Mouse (Mus musculus) midbrain, embryonic 14.5 days (tissue): ENCODE data around the gene Pdpk1. TPM values are rescaled to one million over a fixed set of nuclear protein-coding genes. Genes with fewer than 3 reads are reported as not detected.

Source experiments
- ATAC-seq: fragments of 200-750 bp; cut with Nextera tagmentation; 2 replicates; pipeline ENCODE4 v1.8.0; 2017; ENCODE audit warnings: moderate number of reproducible peaks, moderate library complexity; ENCODE audit not compliant: low FRiP score, low TSS enrichment
- DNase-seq: peaks from one replicate; pipeline ENCODE4 v3.0.0-alpha.2; 2015
- H3K27ac ChIP-seq: fragments of 300-500 bp; sonication (generic); replicated peaks from 2 replicates; pipeline ENCODE4 v1.5.1; 2014; ENCODE audit warnings: mild to moderate bottlenecking, low read depth, low read length, moderate library complexity
- H3K27me3 ChIP-seq: fragments of 300-500 bp; sonication (generic); 2 replicates; pipeline ENCODE4 v1.6.1; 2014; ENCODE audit warnings: low read length, control low read depth, mixed read lengths; ENCODE audit not compliant: control insufficient read depth, insufficient read depth
- H3K36me3 ChIP-seq: fragments of 300-500 bp; sonication (generic); 2 replicates; pipeline ENCODE4 v1.6.1; 2014; ENCODE audit warnings: low read length, control low read depth; ENCODE audit not compliant: control insufficient read depth, insufficient read depth
- H3K4me1 ChIP-seq: fragments of 300-500 bp; sonication (generic); 2 replicates; pipeline ENCODE4 v1.6.1; 2014; ENCODE audit warnings: mild to moderate bottlenecking, antibody characterized with exemption, low read length, control low read depth; ENCODE audit not compliant: control insufficient read depth, insufficient read depth
- H3K4me2 ChIP-seq: fragments of 300-500 bp; sonication (generic); 2 replicates; pipeline ENCODE4 v1.6.1; 2014; ENCODE audit warnings: mild to moderate bottlenecking, low read length, moderate library complexity
- H3K4me3 ChIP-seq: fragments of 300-500 bp; sonication (generic); replicated peaks from 2 replicates; pipeline ENCODE4 v1.5.1; 2014; ENCODE audit warnings: low read depth, low read length
- H3K9ac ChIP-seq: fragments of 300-500 bp; sonication (generic); replicated peaks from 2 replicates; pipeline ENCODE4 v1.6.1; 2014; ENCODE audit warnings: mild to moderate bottlenecking, low read length, moderate library complexity
- H3K9me3 ChIP-seq: fragments of 300-500 bp; sonication (generic); 2 replicates; pipeline ENCODE4 v1.6.1; 2016; ENCODE audit warnings: low read length, control low read depth, mixed read lengths; ENCODE audit not compliant: control insufficient read depth
- WGBS: fragments of 180-500 bp; shearing (Covaris S2); extraction: QIAGEN DNeasy Blood & Tissue Kit; methylation state at CpG from one replicate; pipeline ENCODE4 v1.1.7; 2014; 5-methylcytosine and 5-hydroxymethylcytosine counted together
- polyA plus RNA-seq: library from polyadenylated mRNA; unstranded; fragments of >200 nt; fragmentation: Nextera tagmentation; extraction: Ambion mirVana; gene quantifications from 2 replicates; pipeline ENCODE4 v1.2.1, GENCODE M21; 2014

Pdpk1 gene
- polyA plus RNA-seq, 1 experiment from 2014 or later = 74.3 TPM

DNA sequence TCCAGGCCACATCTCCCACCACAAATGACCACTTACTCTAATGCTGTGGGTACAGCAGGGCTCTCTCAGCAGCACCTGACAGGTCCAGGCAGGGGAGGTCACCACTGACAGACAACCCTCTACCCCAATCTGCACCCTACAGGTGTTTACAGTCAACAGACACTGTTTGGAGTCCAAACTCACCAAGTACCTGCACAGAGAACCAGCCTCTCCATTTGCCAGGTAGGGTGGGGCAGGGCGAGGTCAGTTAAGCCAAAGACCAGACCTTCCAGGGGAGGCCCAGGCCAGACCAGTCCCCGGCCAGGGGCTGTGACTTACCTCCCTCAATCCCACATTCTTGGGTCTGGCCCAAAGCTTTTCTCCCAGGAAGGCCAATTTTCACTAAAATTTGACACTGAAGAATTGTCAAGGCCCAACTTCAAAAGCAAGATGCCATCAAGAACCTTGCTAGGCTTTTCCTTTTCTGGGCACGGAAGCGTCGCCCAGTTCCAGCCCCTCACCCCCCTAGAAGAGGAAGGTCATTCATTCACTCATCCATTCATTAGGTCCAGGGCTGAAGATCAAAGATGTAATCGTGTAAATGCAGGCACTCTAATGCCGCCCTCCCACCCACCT is 17.3 kb upstream of the Pdpk1 start:
- peak overlapping the region; percentile 91 for H3K4me3 ChIP-seq
- H3K27ac ChIP-seq = peak overlapping the region; percentile 98
- peaks cover 13% of the 10 kb centered on the region for H3K36me3 ChIP-seq
- DNase-seq (no peak), ATAC-seq (no peak)
- WGBS = 62% methylated on average over 7 of the region's 7 CpGs
- H3K9me3 ChIP-seq = no peaks in the 10 kb centered on the region
- no peaks in the 10 kb centered on the region for H3K27me3 ChIP-seq
- peak overlapping the region; percentile 88 for H3K4me2 ChIP-seq
- peak overlapping the region; percentile 88 for H3K9ac ChIP-seq
- peaks cover 18% of the 10 kb centered on the region for H3K4me1 ChIP-seq

DNA sequence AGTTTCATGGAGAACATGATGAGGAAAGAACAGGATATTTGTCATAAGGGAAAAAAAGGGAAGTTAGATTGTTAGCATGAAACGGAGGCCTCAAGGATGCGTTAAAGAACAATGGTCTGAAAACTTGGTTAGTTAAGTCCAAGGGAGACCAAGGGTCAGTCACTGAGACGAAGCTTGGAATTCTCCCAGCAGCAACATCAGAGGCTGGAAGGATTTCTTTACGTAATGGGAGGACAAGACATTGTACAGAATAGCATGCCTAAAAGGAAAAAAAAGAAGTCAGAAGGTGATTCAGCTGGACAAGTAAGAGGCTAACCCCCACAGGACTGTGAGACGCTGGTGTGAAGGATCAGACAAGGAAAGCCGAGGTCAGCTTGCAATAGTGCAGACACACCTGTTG is 16.4 kb upstream of the Pdpk1 start:
- H3K4me2 ChIP-seq = peak overlapping the region; percentile 88; the same call in 1 of the 2 replicates
- 92% methylated on average over 6 of the region's 6 CpGs for WGBS
- ATAC-seq (no peak), DNase-seq (no peak)
- H3K4me1 ChIP-seq = peaks cover 25% of the 10 kb centered on the region
- H3K9ac ChIP-seq = no peak overlapping the region
- H3K27ac ChIP-seq = no peak overlapping the region
- H3K4me3 ChIP-seq = no peak overlapping the region
- H3K9me3 ChIP-seq = no peaks in the 10 kb centered on the region
- no peaks in the 10 kb centered on the region for H3K27me3 ChIP-seq
- H3K36me3 ChIP-seq = peaks cover 13% of the 10 kb centered on the region

DNA sequence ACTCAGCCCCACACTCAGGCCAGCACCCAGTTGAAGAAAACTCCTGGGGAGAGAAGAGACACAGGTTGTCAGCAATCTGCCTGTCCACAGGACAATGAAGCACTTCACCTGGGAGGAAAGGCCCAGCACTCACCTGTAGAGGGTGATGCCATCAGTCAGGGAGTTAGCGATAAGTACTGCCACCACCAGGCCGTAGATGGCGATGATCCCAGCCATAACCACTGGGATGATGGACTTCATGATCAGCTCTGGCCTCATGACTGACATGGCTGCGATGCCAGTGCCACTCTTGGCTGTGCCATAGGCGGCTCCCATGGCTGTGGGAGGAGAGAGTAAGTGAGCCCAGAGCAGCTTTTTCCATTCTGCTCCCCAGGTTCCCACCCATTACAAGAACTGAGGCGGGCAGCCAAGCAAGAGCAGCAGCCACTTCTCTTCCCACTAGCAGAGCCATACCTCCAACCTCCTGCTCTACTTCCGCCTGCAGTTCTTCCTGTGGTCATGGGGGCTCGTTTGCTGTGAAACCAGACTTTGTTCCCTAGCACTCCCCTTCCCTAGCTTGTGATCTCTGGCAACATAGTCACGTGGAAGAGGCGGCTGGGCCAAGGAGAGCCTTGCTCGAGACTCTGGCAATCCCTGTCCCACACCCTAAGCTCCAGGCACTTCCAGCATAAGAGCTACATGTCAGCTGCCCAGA is 14.0 kb upstream of the Pdpk1 start:
- 78% methylated on average over 11 of the region's 11 CpGs for WGBS
- peaks cover 19% of the 10 kb centered on the region for H3K4me1 ChIP-seq

DNA sequence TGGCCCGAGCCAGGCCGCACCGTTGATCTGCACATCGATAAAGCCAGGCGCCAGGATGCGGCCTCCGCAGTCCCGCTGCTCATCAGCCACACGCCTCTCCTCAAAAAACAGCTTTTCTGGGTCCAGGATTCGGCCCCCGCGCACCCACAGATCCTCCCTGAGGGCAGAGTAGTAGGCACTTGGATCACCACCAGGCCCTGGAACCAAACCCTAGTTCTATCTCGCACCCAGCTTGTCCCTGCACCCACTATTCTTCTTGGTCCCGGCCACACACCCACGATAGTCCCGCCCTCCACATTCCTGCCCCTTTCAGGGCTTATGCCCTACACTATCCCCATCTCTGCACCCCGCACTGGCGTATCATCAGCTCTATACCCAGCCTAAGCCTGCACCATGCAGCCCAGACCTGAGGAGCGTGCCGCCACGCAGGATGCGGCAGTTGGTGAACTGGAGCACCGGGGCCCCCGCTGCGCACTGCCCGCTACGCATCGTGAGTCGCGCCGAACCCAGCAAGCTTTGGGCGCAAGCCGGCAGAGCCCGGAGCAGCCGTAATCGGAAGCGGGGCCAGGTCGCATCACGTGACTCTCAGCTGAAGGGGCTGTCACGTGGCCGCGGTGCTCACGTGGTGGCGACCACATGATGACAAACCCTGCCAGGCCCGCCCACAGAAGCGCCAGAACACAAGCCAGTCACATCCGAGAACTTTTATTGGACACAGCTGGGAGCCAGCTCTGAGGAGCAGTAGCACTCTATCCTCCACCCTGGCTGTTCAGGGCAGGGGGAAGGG is 12.6 kb upstream of the Pdpk1 start, which contains the start of gene Amdhd2:
Gene Amdhd2 (minus strand): TSS at position 591 of the 787 bp plus-strand sequence.
- Histone ChIP-seq H3K4me3 (peak within 1 kb of the TSS; percentile 84), H3K9ac (peak within 1 kb of the TSS; percentile 80), H3K4me1 (peaks cover 19% of the 10 kb centered on the region), H3K4me2 (peak within 1 kb of the TSS; percentile 98), H3K9me3 (no peaks in the 10 kb centered on the region), H3K27ac (peak within 1 kb of the TSS; percentile 80), H3K27me3 (no peaks in the 10 kb centered on the region), H3K36me3 (peaks cover 13% of the 10 kb centered on the region)
- peak; percentile 89 for ATAC-seq
- WGBS = 1% methylated on average over 47 of the region's 47 CpGs
- DNase-seq = peak; percentile 97

More for the DNA sequence above, 14.0 kb upstream of the Pdpk1 start:
- Histone ChIP-seq H3K27ac (no peak overlapping the region), H3K36me3 (peaks cover 13% of the 10 kb centered on the region), H3K27me3 (no peaks in the 10 kb centered on the region), H3K4me3 (no peak overlapping the region), H3K9ac (no peak overlapping the region), H3K4me2 (no peak overlapping the region), H3K9me3 (no peaks in the 10 kb centered on the region)
- no peak for ATAC-seq
- no peak for DNase-seq

DNA sequence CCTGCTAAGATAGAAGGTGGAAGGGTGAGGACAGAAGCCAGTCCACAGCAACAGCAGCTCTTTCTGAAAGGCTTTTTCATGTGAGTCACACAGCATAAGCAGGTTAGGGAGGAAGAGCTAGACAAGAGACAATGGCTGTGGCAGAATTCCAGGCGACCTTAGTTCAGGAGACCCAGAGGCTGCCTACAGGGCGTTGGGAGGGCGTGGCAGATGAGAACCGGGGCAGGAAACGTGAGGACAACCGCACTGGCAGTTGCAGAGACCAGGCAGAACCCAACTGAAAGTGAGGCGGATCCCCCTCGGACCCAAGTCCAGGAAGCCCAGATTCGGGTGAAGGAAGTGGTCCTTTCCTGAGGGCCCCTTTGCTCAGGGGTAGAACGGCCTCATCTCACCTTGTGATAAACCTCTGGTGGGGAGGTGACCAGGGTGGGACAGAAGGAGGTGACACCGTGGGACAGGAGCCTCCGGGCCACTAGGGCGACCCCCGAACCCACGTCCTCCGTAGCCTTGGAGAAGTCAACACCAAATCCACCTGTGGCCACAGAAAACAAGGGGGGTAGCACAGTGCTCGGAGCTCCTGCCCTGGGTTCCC is 12.0 kb upstream of the Pdpk1 start:
- H3K27me3 ChIP-seq = no peaks in the 10 kb centered on the region
- H3K36me3 ChIP-seq = peaks cover 17% of the 10 kb centered on the region
- peak overlapping the region; percentile 98 for H3K4me2 ChIP-seq
- peak overlapping the region; percentile 80 for H3K27ac ChIP-seq
- DNase-seq = no peak
- no peaks in the 10 kb centered on the region for H3K9me3 ChIP-seq
- H3K4me3 ChIP-seq = peak overlapping the region; percentile 84
- WGBS = 31% methylated on average over 17 of the region's 17 CpGs
- peak overlapping the region; percentile 80 for H3K9ac ChIP-seq
- ATAC-seq = peak; percentile 35
- peaks cover 12% of the 10 kb centered on the region for H3K4me1 ChIP-seq

DNA sequence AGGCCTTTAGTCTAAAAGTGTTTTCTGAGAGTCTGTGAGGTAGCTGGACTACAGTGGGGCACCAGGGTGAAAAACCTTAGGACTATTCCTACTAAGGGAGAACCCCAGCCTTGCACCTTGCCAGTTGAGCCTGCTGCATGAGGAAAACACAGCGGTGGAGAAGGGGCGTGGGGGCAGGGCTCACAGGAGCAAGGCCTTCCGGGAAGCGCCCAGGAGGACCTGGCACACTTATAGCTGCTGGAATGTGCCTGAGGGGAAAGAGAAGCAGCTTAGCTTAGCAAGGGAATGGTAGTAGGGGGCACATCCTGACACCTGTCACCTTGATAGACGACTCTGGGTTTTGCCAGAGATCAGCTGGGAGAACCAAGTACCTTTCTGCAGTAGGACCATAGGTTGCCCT is 10.7 kb upstream of the Pdpk1 start:
- peaks cover 19% of the 10 kb centered on the region for H3K36me3 ChIP-seq
- H3K27ac ChIP-seq = no peak overlapping the region
- 86% methylated on average over 5 of the region's 5 CpGs for WGBS
- H3K9ac ChIP-seq = no peak overlapping the region
- H3K27me3 ChIP-seq = no peaks in the 10 kb centered on the region
- ATAC-seq = no peak
- DNase-seq = no peak
- H3K4me1 ChIP-seq = peaks cover 7% of the 10 kb centered on the region
- no peak overlapping the region for H3K4me2 ChIP-seq
- no peak overlapping the region for H3K4me3 ChIP-seq
- no peaks in the 10 kb centered on the region for H3K9me3 ChIP-seq

DNA sequence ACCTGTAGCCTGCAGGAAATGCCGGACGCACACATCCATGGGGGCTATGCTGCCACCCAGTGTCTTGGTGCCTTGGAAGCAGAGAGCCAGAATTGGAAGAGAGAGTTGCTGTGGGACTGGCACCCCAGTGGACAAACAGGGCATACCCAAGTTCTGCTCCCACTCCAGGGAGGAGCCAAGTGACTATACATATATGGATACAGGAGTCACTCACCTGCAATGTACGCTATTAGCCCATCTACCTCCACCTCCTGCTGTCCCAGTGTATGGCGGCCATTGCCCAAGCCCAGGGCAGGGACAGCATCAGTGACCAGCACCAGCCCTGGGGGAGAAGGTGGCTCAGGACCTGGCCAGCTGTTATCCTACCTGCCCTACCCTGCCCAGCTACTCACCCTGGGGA is 6.8 kb upstream of the Pdpk1 start:
- H3K27me3 ChIP-seq = no peaks in the 10 kb centered on the region
- 97% methylated on average over 4 of the region's 4 CpGs for WGBS
- ATAC-seq (no peak), DNase-seq (no peak)
- peaks cover 2% of the 10 kb centered on the region for H3K4me1 ChIP-seq
- peaks cover 27% of the 10 kb centered on the region for H3K36me3 ChIP-seq
- no peak overlapping the region for H3K9ac ChIP-seq
- no peak overlapping the region for H3K4me3 ChIP-seq
- no peak overlapping the region for H3K27ac ChIP-seq
- H3K9me3 ChIP-seq = no peaks in the 10 kb centered on the region
- no peak overlapping the region for H3K4me2 ChIP-seq

DNA sequence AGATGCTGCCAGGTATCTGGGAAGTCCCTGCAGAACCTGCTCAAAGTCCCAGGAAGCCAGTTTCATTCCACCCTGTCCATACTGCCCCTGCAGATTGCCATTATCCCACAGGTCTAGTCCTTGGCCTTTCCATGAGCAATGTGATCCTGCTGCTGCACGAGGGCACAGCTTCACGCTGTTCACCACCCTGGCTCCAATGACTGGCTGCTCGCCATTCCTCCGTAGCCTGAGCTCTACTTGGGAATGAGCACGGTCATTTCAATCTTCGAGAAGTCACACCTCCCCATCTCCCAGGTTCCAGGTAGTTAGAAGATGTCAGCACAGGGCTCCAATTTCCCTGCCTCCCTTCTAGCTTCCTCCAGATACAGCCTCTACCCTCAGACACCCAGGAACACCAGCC is 6.4 kb upstream of the Pdpk1 start:
- no peak for ATAC-seq
- H3K4me1 ChIP-seq = no peaks in the 10 kb centered on the region

More for the DNA sequence above, 6.4 kb upstream of the Pdpk1 start:
- Histone ChIP-seq H3K9ac (no peak overlapping the region), H3K27me3 (no peaks in the 10 kb centered on the region), H3K27ac (no peak overlapping the region), H3K4me2 (no peak overlapping the region), H3K9me3 (no peaks in the 10 kb centered on the region), H3K4me3 (no peak overlapping the region), H3K36me3 (peaks cover 27% of the 10 kb centered on the region)
- WGBS = 91% methylated on average over 6 of the region's 6 CpGs
- DNase-seq = no peak
